Comparison of ENCODE assay signal across 8 mouse cellular contexts in genomic region chr16:91484808-91485700, GRCm38 (mm10). TPM values are rescaled to one million over a fixed set of nuclear protein-coding genes. Genes with fewer than 3 reads are reported as not detected.
DNase-seq lines count a peak whose midpoint lies in the region; ATAC-seq lines count a peak whose summit lies in the region.

Gene Ifnar1, plus strand, starts transcription at chr16:91485238.

- intact Hi-C loops in heart, postnatal 14 days (cut with DNase I) = loop anchor here (2.0 to 5.0 kb wide), 2 partner anchors 18 to 73 kb away; no protein-coding TSS in a partner anchor

- DNase-seq in ES-CJ7 (ENCODE audit: low read depth, low spot score) = peak; percentile 99
- DNase-seq in cerebellum, adult 11 months = peak; percentile 98
- peak; percentile 99 for DNase-seq in forebrain, embryonic 14.5 days (ENCODE audit: low spot score)
- peak; percentile 99 to 100 for DNase-seq in heart, postnatal 14 days
- peak; percentile 98 for DNase-seq in layer of hippocampus, adult 11-12 months (ENCODE audit: low spot score)
- peak; percentile 100 for DNase-seq in lung, adult 18-20 months
- DNase-seq in testis, postnatal 14 days (ENCODE audit: low spot score) = peak; percentile 99

- no peaks in the 10 kb centered on the region for H3K27me3 ChIP-seq in forebrain, embryonic 14.5 days (replicated peaks; ENCODE audit: control insufficient read depth, insufficient read depth, low read length)
- no peaks in the 10 kb centered on the region for H3K27me3 ChIP-seq in neural tube, embryonic 15.5 days (replicated peaks)

- under 1% methylated on average over 62 of the region's 68 CpGs for WGBS in forebrain, embryonic 14.5 days
- WGBS in neural tube, embryonic 15.5 days = under 1% methylated on average over 66 of the region's 68 CpGs

- peaks cover 6% of the 10 kb centered on the region for H3K36me3 ChIP-seq in forebrain, embryonic 14.5 days (ENCODE audit: control insufficient read depth, insufficient read depth, low read length)
- peaks cover 9% of the 10 kb centered on the region for H3K36me3 ChIP-seq in neural tube, embryonic 15.5 days

- peak within 1 kb of the TSS; percentile 76 for H3K4me2 ChIP-seq in forebrain, embryonic 14.5 days (ENCODE audit: low read length)
- peak within 1 kb of the TSS; percentile 68 for H3K4me2 ChIP-seq in neural tube, embryonic 15.5 days

- no peaks in the 10 kb centered on the region for H3K9me3 ChIP-seq in forebrain, embryonic 14.5 days (replicated peaks; ENCODE audit: control insufficient read depth, low read length)
- H3K9me3 ChIP-seq in neural tube, embryonic 15.5 days (replicated peaks) = no peaks in the 10 kb centered on the region

- H3K9ac ChIP-seq in forebrain, embryonic 14.5 days (ENCODE audit: low read length) = peak within 1 kb of the TSS; percentile 97
- H3K9ac ChIP-seq in neural tube, embryonic 15.5 days (replicated peaks) = peak within 1 kb of the TSS; percentile 100

- H3K4me1 ChIP-seq in forebrain, embryonic 14.5 days (ENCODE audit: control insufficient read depth, insufficient read depth, low read length) = peaks cover 7% of the 10 kb centered on the region
- peaks cover 37% of the 10 kb centered on the region for H3K4me1 ChIP-seq in neural tube, embryonic 15.5 days

- H3K4me3 ChIP-seq in forebrain, embryonic 14.5 days (ENCODE audit: low read depth, low read length) = peak within 1 kb of the TSS; percentile 90
- H3K4me3 ChIP-seq in neural tube, embryonic 15.5 days (replicated peaks) = peak within 1 kb of the TSS; percentile 97

- ATAC-seq in forebrain, embryonic 14.5 days = peak; percentile 99
- ATAC-seq in neural tube, embryonic 15.5 days (ENCODE audit: low FRiP score) = peak; percentile 99

- peak within 1 kb of the TSS; percentile 95 for H3K27ac ChIP-seq in forebrain, embryonic 14.5 days (ENCODE audit: low read depth, low read length)
- peak within 1 kb of the TSS; percentile 96 for H3K27ac ChIP-seq in neural tube, embryonic 15.5 days (replicated peaks)

RNA-seq across cellular contexts. Expression of gene Ifnar1, which starts in this region (rescaled TPM):
- polyA plus RNA-seq in forebrain, embryonic 14.5 days (2014; fragmentation: Nextera tagmentation; extraction: Ambion mirVana) = 40.4 and 45.6 TPM in 2 replicates
- total RNA-seq in heart, postnatal 14 days (2021) = 10 to 100 TPM; 36.6 to 42.0 TPM
- polyA plus RNA-seq in neural tube, embryonic 15.5 days (2015; fragmentation: Nextera tagmentation; extraction: Ambion mirVana) = 45.3 and 46.8 TPM in 2 replicates

Comparison
In these comparisons a context has a peak if more than half of its experiments do, and no peak if none do; other contexts are left out.
1. Peak in every context shown above with its lines: DNase-seq, ATAC-seq, H3K4me3 ChIP-seq and H3K27ac ChIP-seq.